Mouse (Mus musculus): Measurements from ENCODE around the gene D630039A03Rik. TPM values are rescaled to one million over a fixed set of nuclear protein-coding genes. Genes with fewer than 3 reads are reported as not detected.
"Not testable (repeated sequence)": the region's sequence is repeated elsewhere in the genome, so short reads cannot be mapped to it uniquely, and the experiment has no call there.

D630039A03Rik gene
- polyA plus RNA-seq, 1 experiment from 2014 or later = not detected

- Histone ChIP-seq H3K36me3 (ENCODE audit: control insufficient read depth, insufficient read depth, low read length) (no peaks in the 10 kb centered on the region), H3K27me3 (replicated peaks; ENCODE audit: control insufficient read depth, insufficient read depth, low read length) (no peaks in the 10 kb centered on the region), H3K4me2 (ENCODE audit: low read length) (no peak overlapping the region), H3K27ac (ENCODE audit: low read depth, low read length) (no peak overlapping the region), H3K4me1 (ENCODE audit: control insufficient read depth, insufficient read depth, low read length) (no peaks in the 10 kb centered on the region), H3K4me3 (ENCODE audit: low read depth, low read length) (no peak overlapping the region), H3K9me3 (replicated peaks; ENCODE audit: control insufficient read depth, low read length) (no peaks in the 10 kb centered on the region), H3K9ac (ENCODE audit: low read length) (no peak overlapping the region)
- DNase-seq (ENCODE audit: low spot score) = peak; percentile 76
- 5% methylated on average over 5 of the region's 5 CpGs for WGBS
- peak; percentile 63; the same call in 1 of the 2 replicates for ATAC-seq
Measured at GRCm38 (mm10) chr4:57904211-57904610, 11.9 kb downstream of the D630039A03Rik start.

GRCm38 (mm10) chr4:57902619-57903018 lies 13.5 kb downstream of the D630039A03Rik start:
- H3K9ac ChIP-seq (ENCODE audit: low read length) = no peak overlapping the region
- ATAC-seq = no peak

GRCm38 (mm10) chr4:57901210-57901609 lies 14.9 kb downstream of the D630039A03Rik start:
- no peaks in the 10 kb centered on the region for H3K4me1 ChIP-seq (ENCODE audit: control insufficient read depth, insufficient read depth, low read length)
- H3K9me3 ChIP-seq (replicated peaks; ENCODE audit: control insufficient read depth, low read length) = no peaks in the 10 kb centered on the region
- H3K27ac ChIP-seq (ENCODE audit: low read depth, low read length) = no peak overlapping the region
- no peaks in the 10 kb centered on the region for H3K27me3 ChIP-seq (replicated peaks; ENCODE audit: control insufficient read depth, insufficient read depth, low read length)
- H3K4me2 ChIP-seq (ENCODE audit: low read length) = no peak overlapping the region
- H3K9ac ChIP-seq (ENCODE audit: low read length) = no peak overlapping the region
- ATAC-seq (peak; percentile 66; the same call in 1 of the 2 replicates), DNase-seq (ENCODE audit: low spot score) (peak; percentile 68)
- WGBS = 10% methylated on average over 4 of the region's 4 CpGs
- H3K36me3 ChIP-seq (ENCODE audit: control insufficient read depth, insufficient read depth, low read length) = no peaks in the 10 kb centered on the region
- H3K4me3 ChIP-seq (ENCODE audit: low read depth, low read length) = no peak overlapping the region

More at GRCm38 (mm10) chr4:57902619-57903018, 13.5 kb downstream of the D630039A03Rik start:
- Histone ChIP-seq H3K4me3 (ENCODE audit: low read depth, low read length) (no peak overlapping the region), H3K27ac (ENCODE audit: low read depth, low read length) (no peak overlapping the region), H3K4me1 (ENCODE audit: control insufficient read depth, insufficient read depth, low read length) (no peaks in the 10 kb centered on the region), H3K27me3 (replicated peaks; ENCODE audit: control insufficient read depth, insufficient read depth, low read length) (no peaks in the 10 kb centered on the region), H3K4me2 (ENCODE audit: low read length) (no peak overlapping the region), H3K9me3 (replicated peaks; ENCODE audit: control insufficient read depth, low read length) (no peaks in the 10 kb centered on the region), H3K36me3 (ENCODE audit: control insufficient read depth, insufficient read depth, low read length) (no peaks in the 10 kb centered on the region)
- no peak for DNase-seq (ENCODE audit: low spot score)
- WGBS = 82% methylated on average over 5 of the region's 5 CpGs

GRCm38 (mm10) chr4:57896631-57897030 lies 19.5 kb downstream of the D630039A03Rik start:
- H3K9me3 ChIP-seq (replicated peaks; ENCODE audit: control insufficient read depth, low read length) = no peaks in the 10 kb centered on the region
- ATAC-seq (no peak), DNase-seq (ENCODE audit: low spot score) (no peak)
- H3K9ac ChIP-seq (ENCODE audit: low read length) = no peak overlapping the region
- H3K4me3 ChIP-seq (ENCODE audit: low read depth, low read length) = no peak overlapping the region
- H3K27me3 ChIP-seq (replicated peaks; ENCODE audit: control insufficient read depth, insufficient read depth, low read length) = no peaks in the 10 kb centered on the region
- no peaks in the 10 kb centered on the region for H3K4me1 ChIP-seq (ENCODE audit: control insufficient read depth, insufficient read depth, low read length)
- no peaks in the 10 kb centered on the region for H3K36me3 ChIP-seq (ENCODE audit: control insufficient read depth, insufficient read depth, low read length)
- 52% methylated on average over 3 of the region's 3 CpGs for WGBS
- H3K4me2 ChIP-seq (ENCODE audit: low read length) = no peak overlapping the region
- H3K27ac ChIP-seq (ENCODE audit: low read depth, low read length) = no peak overlapping the region

- no peaks in the 10 kb centered on the region for H3K36me3 ChIP-seq (ENCODE audit: control insufficient read depth, insufficient read depth, low read length)
- no peak overlapping the region for H3K4me3 ChIP-seq (ENCODE audit: low read depth, low read length)
- H3K9ac ChIP-seq (ENCODE audit: low read length) = no peak overlapping the region
- no peaks in the 10 kb centered on the region for H3K27me3 ChIP-seq (replicated peaks; ENCODE audit: control insufficient read depth, insufficient read depth, low read length)
- H3K9me3 ChIP-seq (replicated peaks; ENCODE audit: control insufficient read depth, low read length) = no peaks in the 10 kb centered on the region
- H3K27ac ChIP-seq (ENCODE audit: low read depth, low read length) = no peak overlapping the region
- WGBS = 74% methylated on average over 6 of the region's 6 CpGs
- no peak for ATAC-seq
- H3K4me1 ChIP-seq (ENCODE audit: control insufficient read depth, insufficient read depth, low read length) = no peaks in the 10 kb centered on the region
- H3K4me2 ChIP-seq (ENCODE audit: low read length) = no peak overlapping the region
- no peak for DNase-seq (ENCODE audit: low spot score)
Measured at GRCm38 (mm10) chr4:57895902-57896301, 20.2 kb downstream of the D630039A03Rik start.

GRCm38 (mm10) chr4:57895140-57895539 lies 21.0 kb downstream of the D630039A03Rik start:
- WGBS = 28% methylated on average over 5 of the region's 5 CpGs
- H3K36me3 ChIP-seq (ENCODE audit: control insufficient read depth, insufficient read depth, low read length) = no peaks in the 10 kb centered on the region
- ATAC-seq = no peak

GRCm38 (mm10) chr4:57892001-57892586 lies 24.0 kb downstream of the D630039A03Rik start:
- Histone ChIP-seq H3K4me1 (ENCODE audit: control insufficient read depth, insufficient read depth, low read length) (no peaks in the 10 kb centered on the region), H3K4me3 (ENCODE audit: low read depth, low read length) (no peak overlapping the region), H3K9me3 (replicated peaks; ENCODE audit: control insufficient read depth, low read length) (no peaks in the 10 kb centered on the region), H3K36me3 (ENCODE audit: control insufficient read depth, insufficient read depth, low read length) (no peaks in the 10 kb centered on the region), H3K9ac (ENCODE audit: low read length) (no peak overlapping the region), H3K4me2 (ENCODE audit: low read length) (no peak overlapping the region), H3K27ac (ENCODE audit: low read depth, low read length) (no peak overlapping the region), H3K27me3 (replicated peaks; ENCODE audit: control insufficient read depth, insufficient read depth, low read length) (no peaks in the 10 kb centered on the region)
- DNase-seq (ENCODE audit: low spot score) (peak; percentile 54), ATAC-seq (peak; percentile 75)
- 57% methylated on average over 10 of the region's 10 CpGs for WGBS

More at GRCm38 (mm10) chr4:57895140-57895539, 21.0 kb downstream of the D630039A03Rik start:
- DNase-seq (ENCODE audit: low spot score) = no peak
- H3K27ac ChIP-seq (ENCODE audit: low read depth, low read length) = no peak overlapping the region
- H3K4me1 ChIP-seq (ENCODE audit: control insufficient read depth, insufficient read depth, low read length) = no peaks in the 10 kb centered on the region
- no peaks in the 10 kb centered on the region for H3K9me3 ChIP-seq (replicated peaks; ENCODE audit: control insufficient read depth, low read length)
- no peaks in the 10 kb centered on the region for H3K27me3 ChIP-seq (replicated peaks; ENCODE audit: control insufficient read depth, insufficient read depth, low read length)
- H3K9ac ChIP-seq (ENCODE audit: low read length) = no peak overlapping the region
- no peak overlapping the region for H3K4me2 ChIP-seq (ENCODE audit: low read length)
- no peak overlapping the region for H3K4me3 ChIP-seq (ENCODE audit: low read depth, low read length)

GRCm38 (mm10) chr4:57889773-57890172 lies 26.3 kb downstream of the D630039A03Rik start:
- Histone ChIP-seq H3K4me1 (ENCODE audit: control insufficient read depth, insufficient read depth, low read length) (peaks cover 3% of the 10 kb centered on the region; the same call in 1 of the 2 replicates), H3K27me3 (replicated peaks; ENCODE audit: control insufficient read depth, insufficient read depth, low read length) (no peaks in the 10 kb centered on the region), H3K4me2 (ENCODE audit: low read length) (no peak overlapping the region), H3K36me3 (ENCODE audit: control insufficient read depth, insufficient read depth, low read length) (no peaks in the 10 kb centered on the region), H3K4me3 (ENCODE audit: low read depth, low read length) (no peak overlapping the region), H3K9me3 (replicated peaks; ENCODE audit: control insufficient read depth, low read length) (no peaks in the 10 kb centered on the region), H3K27ac (ENCODE audit: low read depth, low read length) (no peak overlapping the region), H3K9ac (ENCODE audit: low read length) (no peak overlapping the region)
- DNase-seq (ENCODE audit: low spot score) (no peak), ATAC-seq (no peak)
- WGBS = 80% methylated on average over 8 of the region's 8 CpGs

- not testable (repeated sequence) for H3K4me2 ChIP-seq (ENCODE audit: low read length); H3K27me3 ChIP-seq (replicated peaks; ENCODE audit: control insufficient read depth, insufficient read depth, low read length); H3K36me3 ChIP-seq (ENCODE audit: control insufficient read depth, insufficient read depth, low read length); DNase-seq (ENCODE audit: low spot score); H3K27ac ChIP-seq (ENCODE audit: low read depth, low read length); H3K9ac ChIP-seq (ENCODE audit: low read length); ATAC-seq; H3K4me1 ChIP-seq (ENCODE audit: control insufficient read depth, insufficient read depth, low read length); H3K4me3 ChIP-seq (ENCODE audit: low read depth, low read length); H3K9me3 ChIP-seq (replicated peaks; ENCODE audit: control insufficient read depth, low read length)
- 100% methylated on average over 1 of the region's 1 CpGs for WGBS
Measured at GRCm38 (mm10) chr4:57888978-57889377, 27.1 kb downstream of the D630039A03Rik start.

Measured in forebrain, embryonic 14.5 days (tissue).